Mouse (Mus musculus): ENCODE results near the gene Smarca2. TPM values are rescaled to one million over a fixed set of nuclear protein-coding genes. Genes with fewer than 3 reads are reported as not detected.

The Smarca2 gene
- polyA plus RNA-seq, 1 experiment from 2014 or later: 29.6 TPM

DNA sequence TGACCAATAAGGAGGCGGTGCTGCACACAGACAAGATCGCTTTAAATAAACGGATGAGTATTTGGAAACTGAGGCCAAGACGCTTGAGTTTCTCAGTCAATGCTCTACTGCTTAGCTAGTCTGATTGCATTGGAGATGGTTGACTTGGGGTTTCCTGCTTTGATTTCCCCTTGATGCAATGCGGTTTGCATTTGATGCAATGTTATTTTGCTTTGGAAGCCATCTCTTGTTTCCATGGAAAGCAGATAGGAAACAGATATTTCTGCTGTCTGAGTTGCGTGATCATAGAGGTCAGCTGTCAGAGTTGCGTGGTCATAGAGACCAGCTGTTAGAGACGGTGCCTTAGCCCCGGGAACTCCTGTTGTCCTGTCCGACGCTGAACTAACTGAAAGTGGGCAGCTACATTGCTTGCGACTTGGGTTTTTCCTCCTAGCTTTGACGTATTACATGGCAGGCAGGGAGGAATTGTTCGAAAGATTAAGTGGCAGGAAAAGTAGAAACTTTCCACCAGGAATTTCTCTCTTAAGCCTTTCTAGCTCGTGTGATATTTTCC lies 147.8 kb downstream of the Smarca2 start:
- H3K4me2 ChIP-seq (ENCODE audit: low read depth, low read length): peak overlapping the region; percentile 6; the same call in 1 of the 2 replicates
- no peaks in the 10 kb centered on the region for H3K36me3 ChIP-seq (ENCODE audit: control insufficient read depth, insufficient read depth)
- H3K4me3 ChIP-seq (ENCODE audit: low read length): no peak overlapping the region; the same call in 1 of the 2 replicates
- H3K9ac ChIP-seq (ENCODE audit: low read length): no peak overlapping the region
- peak overlapping the region; percentile 48; the same call in 1 of the 2 replicates for H3K27ac ChIP-seq (ENCODE audit: low read length)
- peaks cover 20% of the 10 kb centered on the region for H3K4me1 ChIP-seq (ENCODE audit: control insufficient read depth, insufficient read depth, low read length)
- WGBS: 62% methylated on average over 15 of the region's 15 CpGs
- no peak for ATAC-seq (replicated peaks; ENCODE audit: extremely low read depth, insufficient read depth, low FRiP score)
- no peaks in the 10 kb centered on the region for H3K27me3 ChIP-seq (ENCODE audit: control insufficient read depth, insufficient read depth, low read length)
- no peaks in the 10 kb centered on the region for H3K9me3 ChIP-seq (replicated peaks; ENCODE audit: control insufficient read depth, low read length)

DNA sequence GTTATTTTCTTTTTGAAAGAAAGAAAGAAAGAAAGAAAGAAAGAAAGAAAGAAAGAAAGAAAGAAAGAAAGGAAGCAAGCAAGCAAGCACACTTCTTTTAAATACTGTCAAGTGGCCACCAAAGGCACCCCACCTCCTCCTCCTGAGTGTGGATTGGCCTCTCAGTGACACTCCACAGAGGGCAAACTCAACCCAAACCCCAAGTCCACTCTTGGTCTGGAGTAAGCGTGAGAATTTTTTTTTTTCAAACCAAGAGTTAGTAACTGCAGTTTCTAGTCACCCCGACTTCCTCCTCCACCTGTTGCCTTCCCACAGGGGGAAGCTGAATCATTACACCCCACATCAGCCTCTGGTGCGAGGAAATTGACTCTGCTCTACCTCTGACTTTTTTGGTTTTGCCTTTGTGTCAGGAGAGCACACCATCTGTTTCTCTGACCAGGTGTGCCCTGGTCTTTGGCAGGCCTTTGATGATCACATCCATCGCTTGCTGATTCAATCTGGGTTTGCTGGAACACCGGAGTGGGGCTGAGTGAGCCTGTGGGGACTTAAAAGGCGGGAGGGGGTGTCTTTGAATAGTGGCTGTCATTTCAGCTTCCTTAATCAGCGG lies 148.5 kb downstream of the Smarca2 start:
- Histone ChIP-seq H3K36me3 (ENCODE audit: control insufficient read depth, insufficient read depth) (no peaks in the 10 kb centered on the region), H3K4me1 (ENCODE audit: control insufficient read depth, insufficient read depth, low read length) (peaks cover 20% of the 10 kb centered on the region), H3K27me3 (ENCODE audit: control insufficient read depth, insufficient read depth, low read length) (no peaks in the 10 kb centered on the region), H3K9me3 (replicated peaks; ENCODE audit: control insufficient read depth, low read length) (no peaks in the 10 kb centered on the region), H3K4me2 (ENCODE audit: low read depth, low read length) (peak overlapping the region; percentile 10; the same call in 1 of the 2 replicates), H3K27ac (ENCODE audit: low read length) (peak overlapping the region; percentile 42; the same call in 1 of the 2 replicates), H3K9ac (ENCODE audit: low read length) (no peak overlapping the region), H3K4me3 (ENCODE audit: low read length) (no peak overlapping the region; the same call in 1 of the 2 replicates)
- 0 out of 2 replicates have a peak, but pooled peaks have one; percentile 15 for ATAC-seq (replicated peaks; ENCODE audit: extremely low read depth, insufficient read depth, low FRiP score)
- WGBS: 70% methylated on average over 7 of the region's 7 CpGs

GRCm38 (mm10) chr19:26754016-26754794 lies 149.4 kb downstream of the Smarca2 start:
- H3K4me3 ChIP-seq (ENCODE audit: low read length): no peak overlapping the region
- 79% methylated on average over 10 of the region's 10 CpGs for WGBS
- peaks cover 20% of the 10 kb centered on the region for H3K4me1 ChIP-seq (ENCODE audit: control insufficient read depth, insufficient read depth, low read length)
- H3K27me3 ChIP-seq (ENCODE audit: control insufficient read depth, insufficient read depth, low read length): no peaks in the 10 kb centered on the region
- no peak for ATAC-seq (replicated peaks; ENCODE audit: extremely low read depth, insufficient read depth, low FRiP score)
- H3K9ac ChIP-seq (ENCODE audit: low read length): no peak overlapping the region
- H3K4me2 ChIP-seq (ENCODE audit: low read depth, low read length): no peak overlapping the region
- H3K36me3 ChIP-seq (ENCODE audit: control insufficient read depth, insufficient read depth): no peaks in the 10 kb centered on the region
- H3K27ac ChIP-seq (ENCODE audit: low read length): no peak overlapping the region
- H3K9me3 ChIP-seq (replicated peaks; ENCODE audit: control insufficient read depth, low read length): no peaks in the 10 kb centered on the region

GRCm38 (mm10) chr19:26755991-26756390 lies 151.1 kb downstream of the Smarca2 start:
- no peak for ATAC-seq (replicated peaks; ENCODE audit: extremely low read depth, insufficient read depth, low FRiP score)
- Histone ChIP-seq H3K4me2 (ENCODE audit: low read depth, low read length) (no peak overlapping the region), H3K27me3 (ENCODE audit: control insufficient read depth, insufficient read depth, low read length) (no peaks in the 10 kb centered on the region), H3K27ac (ENCODE audit: low read length) (no peak overlapping the region), H3K4me1 (ENCODE audit: control insufficient read depth, insufficient read depth, low read length) (peaks cover 11% of the 10 kb centered on the region), H3K9me3 (replicated peaks; ENCODE audit: control insufficient read depth, low read length) (no peaks in the 10 kb centered on the region), H3K4me3 (ENCODE audit: low read length) (no peak overlapping the region), H3K36me3 (ENCODE audit: control insufficient read depth, insufficient read depth) (no peaks in the 10 kb centered on the region), H3K9ac (ENCODE audit: low read length) (no peak overlapping the region)
- 58% methylated on average over 6 of the region's 6 CpGs for WGBS

GRCm38 (mm10) chr19:26756399-26756798 lies 151.5 kb downstream of the Smarca2 start:
- 50% methylated on average over 8 of the region's 8 CpGs for WGBS
- no peak for ATAC-seq (replicated peaks; ENCODE audit: extremely low read depth, insufficient read depth, low FRiP score)
- H3K4me2 ChIP-seq (ENCODE audit: low read depth, low read length): no peak overlapping the region
- H3K27me3 ChIP-seq (ENCODE audit: control insufficient read depth, insufficient read depth, low read length): no peaks in the 10 kb centered on the region
- H3K9ac ChIP-seq (ENCODE audit: low read length): no peak overlapping the region
- H3K27ac ChIP-seq (ENCODE audit: low read length): no peak overlapping the region
- H3K36me3 ChIP-seq (ENCODE audit: control insufficient read depth, insufficient read depth): no peaks in the 10 kb centered on the region
- H3K9me3 ChIP-seq (replicated peaks; ENCODE audit: control insufficient read depth, low read length): no peaks in the 10 kb centered on the region
- no peak overlapping the region for H3K4me3 ChIP-seq (ENCODE audit: low read length)
- peaks cover 11% of the 10 kb centered on the region for H3K4me1 ChIP-seq (ENCODE audit: control insufficient read depth, insufficient read depth, low read length)

DNA sequence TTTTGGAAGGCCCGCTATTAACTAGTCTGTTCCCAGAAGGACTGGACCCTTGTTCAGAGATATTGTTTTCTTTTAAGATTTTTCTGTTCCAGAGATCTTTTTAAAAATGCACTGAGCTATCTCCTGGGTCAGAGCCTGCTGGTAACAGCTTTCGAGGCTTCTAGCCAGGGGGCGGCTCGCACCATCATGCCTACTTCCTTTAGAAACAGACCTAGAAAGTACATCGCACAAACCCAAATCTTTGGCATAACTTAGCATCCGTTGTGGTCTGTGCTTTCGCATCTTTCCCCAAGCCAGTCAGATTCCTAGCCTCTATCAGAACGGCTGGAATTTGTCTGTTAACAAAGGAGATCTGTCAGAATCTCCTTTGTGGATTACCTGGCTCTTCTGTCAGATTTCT lies 153.3 kb downstream of the Smarca2 start:
- Histone ChIP-seq H3K9ac (ENCODE audit: low read length) (0 out of 2 replicates have a peak overlapping the region, but pooled peaks have one; percentile 12), H3K36me3 (ENCODE audit: control insufficient read depth, insufficient read depth) (no peaks in the 10 kb centered on the region), H3K27me3 (ENCODE audit: control insufficient read depth, insufficient read depth, low read length) (no peaks in the 10 kb centered on the region), H3K4me3 (ENCODE audit: low read length) (peak overlapping the region; percentile 4; the same call in 1 of the 2 replicates), H3K4me2 (ENCODE audit: low read depth, low read length) (peak overlapping the region; percentile 32), H3K9me3 (replicated peaks; ENCODE audit: control insufficient read depth, low read length) (no peaks in the 10 kb centered on the region), H3K27ac (ENCODE audit: low read length) (peak overlapping the region; percentile 58), H3K4me1 (ENCODE audit: control insufficient read depth, insufficient read depth, low read length) (peaks cover 9% of the 10 kb centered on the region)
- WGBS: 61% methylated on average over 8 of the region's 8 CpGs
- ATAC-seq (replicated peaks; ENCODE audit: extremely low read depth, insufficient read depth, low FRiP score): no peak

GRCm38 (mm10) chr19:26758620-26759019 lies 153.8 kb downstream of the Smarca2 start:
- 48% methylated on average over 7 of the region's 7 CpGs for WGBS
- ATAC-seq (replicated peaks; ENCODE audit: extremely low read depth, insufficient read depth, low FRiP score): peak; percentile 65
- Histone ChIP-seq H3K27me3 (ENCODE audit: control insufficient read depth, insufficient read depth, low read length) (no peaks in the 10 kb centered on the region), H3K36me3 (ENCODE audit: control insufficient read depth, insufficient read depth) (no peaks in the 10 kb centered on the region), H3K4me2 (ENCODE audit: low read depth, low read length) (peak overlapping the region; percentile 32), H3K9ac (ENCODE audit: low read length) (no peak overlapping the region), H3K27ac (ENCODE audit: low read length) (peak overlapping the region; percentile 58), H3K9me3 (replicated peaks; ENCODE audit: control insufficient read depth, low read length) (no peaks in the 10 kb centered on the region), H3K4me1 (ENCODE audit: control insufficient read depth, insufficient read depth, low read length) (peaks cover 9% of the 10 kb centered on the region), H3K4me3 (ENCODE audit: low read length) (peak overlapping the region; percentile 4; the same call in 1 of the 2 replicates)

DNA sequence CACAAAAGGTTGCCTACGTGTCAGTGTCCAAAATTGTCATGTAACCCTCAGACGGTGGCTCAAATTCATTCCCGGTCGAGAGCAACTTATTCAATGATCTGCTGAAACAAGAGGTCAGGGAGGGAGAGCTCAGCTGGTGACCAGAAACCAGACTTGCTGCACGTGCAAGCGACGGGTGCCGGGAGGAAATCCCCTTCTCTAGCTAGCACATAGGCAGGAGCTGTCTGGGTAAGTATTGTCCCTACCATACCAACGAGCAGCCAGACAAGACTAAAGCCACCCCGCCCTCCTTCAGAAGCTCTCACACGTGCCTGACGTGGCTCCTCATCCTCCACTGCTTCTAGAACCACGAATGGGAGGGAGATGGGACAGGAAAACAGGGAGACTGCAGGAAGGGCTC lies 154.4 kb downstream of the Smarca2 start:
- no peak overlapping the region for H3K4me3 ChIP-seq (ENCODE audit: low read length)
- peaks cover 9% of the 10 kb centered on the region for H3K4me1 ChIP-seq (ENCODE audit: control insufficient read depth, insufficient read depth, low read length)
- WGBS: 64% methylated on average over 13 of the region's 13 CpGs
- H3K9me3 ChIP-seq (replicated peaks; ENCODE audit: control insufficient read depth, low read length): no peaks in the 10 kb centered on the region
- peak; percentile 26; the same call in 1 of the 2 replicates for ATAC-seq (replicated peaks; ENCODE audit: extremely low read depth, insufficient read depth, low FRiP score)
- H3K36me3 ChIP-seq (ENCODE audit: control insufficient read depth, insufficient read depth): no peaks in the 10 kb centered on the region; the same call in 1 of the 2 replicates
- H3K4me2 ChIP-seq (ENCODE audit: low read depth, low read length): no peak overlapping the region
- no peaks in the 10 kb centered on the region for H3K27me3 ChIP-seq (ENCODE audit: control insufficient read depth, insufficient read depth, low read length)
- no peak overlapping the region for H3K9ac ChIP-seq (ENCODE audit: low read length)
- H3K27ac ChIP-seq (ENCODE audit: low read length): peak overlapping the region; percentile 37

GRCm38 (mm10) chr19:26761257-26761656 lies 156.4 kb downstream of the Smarca2 start:
- no peak overlapping the region for H3K4me3 ChIP-seq (ENCODE audit: low read length)
- H3K36me3 ChIP-seq (ENCODE audit: control insufficient read depth, insufficient read depth): no peaks in the 10 kb centered on the region; the same call in 1 of the 2 replicates
- no peak for ATAC-seq (replicated peaks; ENCODE audit: extremely low read depth, insufficient read depth, low FRiP score)
- H3K4me1 ChIP-seq (ENCODE audit: control insufficient read depth, insufficient read depth, low read length): peaks cover 5% of the 10 kb centered on the region
- no peaks in the 10 kb centered on the region for H3K27me3 ChIP-seq (ENCODE audit: control insufficient read depth, insufficient read depth, low read length)
- H3K4me2 ChIP-seq (ENCODE audit: low read depth, low read length): no peak overlapping the region
- no peak overlapping the region for H3K27ac ChIP-seq (ENCODE audit: low read length)
- no peaks in the 10 kb centered on the region for H3K9me3 ChIP-seq (replicated peaks; ENCODE audit: control insufficient read depth, low read length)
- H3K9ac ChIP-seq (ENCODE audit: low read length): no peak overlapping the region
